Mouse (Mus musculus): ENCODE data around the gene Srm. TPM values are rescaled to one million over a fixed set of nuclear protein-coding genes. Genes with fewer than 3 reads are reported as not detected.

Gene Srm
- polyA plus RNA-seq, 1 experiment from 2014 or later = 45.4 TPM

DNA sequence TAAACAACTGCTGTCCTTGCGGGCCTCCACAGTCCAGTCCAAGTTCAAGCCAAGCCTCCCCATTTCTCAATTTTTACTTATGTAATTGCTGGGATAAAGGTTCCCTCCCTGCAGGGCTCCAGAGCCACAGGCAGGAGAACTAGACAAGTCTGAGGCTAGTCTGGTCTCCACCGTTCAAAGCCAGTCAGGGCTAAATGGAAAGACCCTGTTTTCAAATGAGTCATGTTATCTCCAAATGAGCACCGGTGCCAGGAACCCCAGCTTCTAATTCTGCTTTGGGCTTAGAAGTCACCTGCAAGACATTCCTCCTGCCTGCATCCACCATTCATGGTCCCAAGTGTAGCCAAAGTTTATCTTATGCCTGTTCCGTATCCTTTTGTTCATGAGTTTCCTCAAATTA lies 10.6 kb downstream of the Srm start:
- no peaks in the 10 kb centered on the region for H3K27me3 ChIP-seq
- DNase-seq (ENCODE audit: low read depth, low spot score) (no peak), ATAC-seq (no peak)
- no peak for TF ChIP-seq CTCF (IDR thresholded peaks at IDR 0.05)
- CTCF ChIA-PET = no interaction called here
- POLR2A ChIA-PET = no interaction called here
- in situ Hi-C loops (cut with MboI; ENCODE audit: low pct_unique_long_range_greater_than_20kb) = loop anchor here (5.0 kb wide), 1 partner anchor 430 kb away; no protein-coding TSS in a partner anchor

DNA sequence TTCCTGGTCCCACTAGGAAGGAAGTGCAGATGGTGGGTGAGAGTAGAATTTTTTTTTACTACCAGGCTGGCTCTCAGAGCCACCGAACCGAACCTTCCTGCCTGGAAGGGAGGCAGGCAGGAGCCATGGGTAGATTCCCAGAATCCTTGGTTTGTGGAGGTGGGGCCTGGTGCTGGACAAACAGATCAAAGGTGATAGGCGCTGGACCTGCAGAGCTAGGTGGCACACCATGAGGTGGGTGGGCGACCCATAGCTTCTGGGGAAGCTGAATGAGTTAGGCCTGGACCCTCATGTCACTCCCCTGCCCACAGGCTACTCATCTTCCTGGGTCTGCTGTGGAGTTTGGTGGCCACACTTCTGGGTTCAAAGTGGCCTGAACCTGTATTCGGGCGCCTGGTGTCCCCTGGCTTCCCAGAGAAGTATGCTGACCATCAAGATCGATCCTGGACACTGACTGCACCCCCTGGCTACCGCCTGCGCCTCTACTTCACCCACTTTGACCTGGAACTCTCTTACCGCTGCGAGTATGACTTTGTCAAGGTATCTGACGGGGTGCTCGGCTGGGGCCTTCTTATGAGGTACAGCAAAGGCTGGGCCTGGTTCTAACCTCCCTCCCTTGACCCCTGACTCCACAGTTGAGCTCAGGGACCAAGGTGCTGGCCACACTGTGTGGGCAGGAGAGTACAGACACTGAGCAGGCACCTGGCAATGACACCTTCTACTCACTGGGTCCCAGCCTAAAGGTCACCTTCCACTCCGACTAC lies 11.2 kb downstream of the Srm start, which contains the start of gene Masp2:
TSS of gene Masp2 (plus strand) at position 198 of the 764 bp plus-strand sequence.
- in situ Hi-C loops (cut with MboI; ENCODE audit: low pct_unique_long_range_greater_than_20kb) = loop anchor here (5.0 kb wide), 1 partner anchor 430 kb away; no protein-coding TSS in a partner anchor
- DNase-seq (ENCODE audit: low read depth, low spot score) = no peak
- ChIA-PET CTCF (no interaction called here), POLR2A (no interaction called here)
- TF ChIP-seq CTCF (IDR thresholded peaks at IDR 0.05) = no peak
- no peaks in the 10 kb centered on the region for H3K27me3 ChIP-seq
- ATAC-seq = no peak

DNA sequence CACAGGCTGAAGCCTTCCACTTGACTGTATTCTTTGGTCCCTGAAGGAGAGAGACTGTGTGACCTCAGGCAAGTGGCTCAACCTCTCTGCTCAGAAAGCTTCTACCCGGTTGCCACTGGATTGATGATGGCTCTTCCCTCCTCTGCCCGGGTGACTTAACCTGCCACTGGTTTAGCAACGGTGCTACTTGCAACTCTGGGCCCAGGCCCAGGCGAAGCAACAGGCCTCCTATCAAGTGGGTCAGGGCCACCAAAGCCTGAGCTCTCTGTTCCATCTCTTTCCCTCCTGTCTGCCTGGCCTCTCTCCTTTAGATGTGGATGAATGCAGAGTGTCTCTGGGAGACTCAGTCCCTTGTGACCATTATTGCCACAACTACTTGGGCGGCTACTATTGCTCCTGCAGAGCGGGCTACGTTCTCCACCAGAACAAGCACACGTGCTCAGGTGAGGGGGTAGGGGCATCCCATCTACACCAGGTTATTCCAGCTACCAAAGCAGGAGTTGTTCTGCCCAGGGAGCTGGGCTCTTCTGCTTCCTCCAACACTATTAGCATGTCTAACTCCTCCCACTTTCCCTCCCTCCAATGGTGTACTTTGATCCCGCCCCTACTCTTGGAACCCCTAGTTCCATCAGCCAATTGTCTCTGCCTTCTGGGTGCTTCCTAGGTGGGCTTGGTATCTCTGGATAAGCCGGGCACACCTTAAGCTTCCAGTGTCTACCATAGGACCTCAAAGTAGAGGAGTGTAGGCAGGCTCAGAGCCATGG lies 12.3 kb downstream of the Srm start:
- H3K27me3 ChIP-seq = no peaks in the 10 kb centered on the region
- POLR2A ChIA-PET = no interaction called here
- no peak for TF ChIP-seq CTCF (IDR thresholded peaks at IDR 0.05)
- DNase-seq (ENCODE audit: low read depth, low spot score) = no peak
- CTCF ChIA-PET = interaction anchor here (2.1 kb wide), 1 partner anchor 11 kb away, joined by 6 read pairs; no protein-coding TSS in a partner anchor
- no peak for ATAC-seq
- in situ Hi-C loops (cut with MboI; ENCODE audit: low pct_unique_long_range_greater_than_20kb) = loop anchor here (5.0 kb wide), 1 partner anchor 431 kb away; no protein-coding TSS in a partner anchor

DNA sequence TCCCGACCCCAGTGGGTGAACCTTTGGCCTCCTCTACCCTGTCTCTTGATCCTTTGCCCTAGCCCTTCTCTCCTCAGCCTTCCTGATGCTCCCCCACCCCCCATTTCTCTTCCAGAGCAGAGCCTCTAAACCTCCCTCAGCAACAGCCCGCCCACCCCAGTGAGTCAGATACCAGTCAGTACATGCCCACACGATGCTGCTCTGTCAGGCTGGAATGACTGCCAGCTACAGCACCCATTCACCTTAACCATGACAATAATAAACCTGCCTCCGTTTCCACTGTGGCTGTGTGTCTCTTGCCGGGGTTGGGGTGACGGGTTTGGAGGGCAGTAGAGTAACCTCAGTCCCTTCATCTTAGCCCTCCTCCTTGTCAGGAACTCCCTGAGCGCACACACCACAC lies 12.8 kb downstream of the Srm start:
- in situ Hi-C loops (cut with MboI; ENCODE audit: low pct_unique_long_range_greater_than_20kb) = loop anchor here (5.0 kb wide), 1 partner anchor 432 kb away; no protein-coding TSS in a partner anchor
- POLR2A ChIA-PET = no interaction called here
- no peak for DNase-seq (ENCODE audit: low read depth, low spot score)
- no peak for TF ChIP-seq CTCF (IDR thresholded peaks at IDR 0.05)
- ATAC-seq = no peak
- CTCF ChIA-PET = interaction anchor here (1.1 to 2.1 kb wide), 2 partner anchors 11 to 13 kb away, joined by 4 to 6 read pairs; partner anchors contain the start of gene Srm
- H3K27me3 ChIP-seq = no peaks in the 10 kb centered on the region

DNA sequence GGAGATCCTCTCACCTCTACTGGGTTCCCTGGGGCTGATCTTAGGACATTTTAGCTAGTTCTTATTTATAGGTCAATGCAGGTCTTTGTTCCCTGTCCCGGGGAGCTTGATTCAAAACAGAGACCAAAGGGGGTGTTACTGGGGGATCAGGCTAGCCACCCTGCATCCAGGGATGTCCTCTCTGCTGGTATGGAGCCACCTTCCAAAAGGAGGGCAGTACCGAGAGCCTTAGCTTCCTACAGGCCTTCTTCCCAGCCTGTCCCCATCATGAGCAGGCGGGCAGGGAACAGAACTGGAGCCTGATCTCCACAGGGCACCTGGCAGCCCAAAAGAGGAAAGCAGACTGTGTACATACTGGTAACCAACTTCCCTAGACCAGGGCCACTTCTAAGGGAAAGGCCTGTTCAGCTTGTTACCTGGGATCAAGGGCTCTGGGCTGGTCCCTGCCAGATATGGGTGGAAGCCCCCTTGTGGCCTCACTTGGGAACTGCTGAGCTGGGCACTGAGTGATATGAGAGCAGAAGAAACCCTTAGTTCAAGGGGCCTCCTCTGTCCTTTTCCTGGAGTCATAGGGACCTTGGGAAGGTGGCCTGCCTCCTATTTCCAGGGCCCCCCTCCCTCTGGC lies 13.3 kb downstream of the Srm start:
- no peak for ATAC-seq
- ChIA-PET CTCF (interaction anchor here (1.1 to 2.1 kb wide), 2 partner anchors 12 to 14 kb away, joined by 4 to 6 read pairs; partner anchors contain the start of gene Srm), POLR2A (no interaction called here)
- in situ Hi-C loops (cut with MboI; ENCODE audit: low pct_unique_long_range_greater_than_20kb) = loop anchor here (5.0 kb wide), 1 partner anchor 432 kb away; no protein-coding TSS in a partner anchor
- peak; percentile 76 for TF ChIP-seq CTCF (IDR thresholded peaks at IDR 0.05)
- DNase-seq (ENCODE audit: low read depth, low spot score) = no peak
- H3K27me3 ChIP-seq = no peaks in the 10 kb centered on the region

DNA sequence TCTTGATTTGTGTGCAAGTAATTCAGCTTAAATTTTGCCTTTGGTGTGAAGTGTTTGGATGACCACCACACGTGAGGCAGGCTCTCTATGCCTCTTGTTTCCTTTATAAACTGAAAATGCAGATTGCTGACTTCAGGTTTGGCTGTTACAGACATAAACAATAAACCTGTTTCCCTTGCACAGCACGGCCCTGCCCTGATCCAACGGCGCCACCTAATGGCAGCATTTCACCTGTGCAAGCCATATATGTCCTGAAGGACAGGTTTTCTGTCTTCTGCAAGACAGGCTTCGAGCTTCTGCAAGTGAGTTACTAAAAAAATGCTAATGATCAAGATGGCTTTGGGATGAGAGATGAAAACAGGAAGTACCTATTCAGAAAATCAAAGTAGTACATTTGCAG lies 16.5 kb downstream of the Srm start:
- TF ChIP-seq CTCF (IDR thresholded peaks at IDR 0.05) = peak; percentile 82
- no peaks in the 10 kb centered on the region for H3K27me3 ChIP-seq
- ChIA-PET POLR2A (no interaction called here), CTCF (interaction anchor here (0.7 to 1.9 kb wide), 7 partner anchors 12 to 438 kb away, joined by 3 to 4 read pairs (median 3); partner anchors contain the start of genes Srm and Tardbp)
- in situ Hi-C loops (cut with MboI; ENCODE audit: low pct_unique_long_range_greater_than_20kb) = no loop called here
- DNase-seq (ENCODE audit: low read depth, low spot score) (no peak), ATAC-seq (no peak)

DNA sequence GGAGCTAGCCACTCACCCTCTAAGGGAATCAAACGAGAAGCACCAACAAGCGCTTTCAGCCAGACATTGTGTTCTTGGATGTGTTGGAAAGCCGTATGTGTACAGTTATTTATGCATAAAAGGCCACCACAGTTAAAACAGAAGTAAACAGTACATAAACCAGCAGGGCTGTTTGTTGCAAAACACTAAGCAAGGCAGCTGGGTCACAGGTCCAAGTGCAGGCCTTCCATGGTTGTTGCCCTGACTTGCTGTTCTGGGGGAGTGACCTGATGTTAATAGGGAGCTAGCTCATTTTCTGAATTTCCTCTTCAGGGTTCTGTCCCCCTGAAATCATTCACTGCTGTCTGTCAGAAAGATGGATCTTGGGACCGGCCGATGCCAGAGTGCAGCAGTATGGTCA lies 18.5 kb downstream of the Srm start:
- DNase-seq (ENCODE audit: low read depth, low spot score) = no peak
- ChIA-PET CTCF (interaction anchor here (1.9 kb wide), 1 partner anchor 19 kb away, joined by 4 read pairs; the partner anchor contains the start of gene Srm), POLR2A (no interaction called here)
- no peak for TF ChIP-seq CTCF (IDR thresholded peaks at IDR 0.05)
- no peaks in the 10 kb centered on the region for H3K27me3 ChIP-seq
- no peak for ATAC-seq
- in situ Hi-C loops (cut with MboI; ENCODE audit: low pct_unique_long_range_greater_than_20kb) = no loop called here

DNA sequence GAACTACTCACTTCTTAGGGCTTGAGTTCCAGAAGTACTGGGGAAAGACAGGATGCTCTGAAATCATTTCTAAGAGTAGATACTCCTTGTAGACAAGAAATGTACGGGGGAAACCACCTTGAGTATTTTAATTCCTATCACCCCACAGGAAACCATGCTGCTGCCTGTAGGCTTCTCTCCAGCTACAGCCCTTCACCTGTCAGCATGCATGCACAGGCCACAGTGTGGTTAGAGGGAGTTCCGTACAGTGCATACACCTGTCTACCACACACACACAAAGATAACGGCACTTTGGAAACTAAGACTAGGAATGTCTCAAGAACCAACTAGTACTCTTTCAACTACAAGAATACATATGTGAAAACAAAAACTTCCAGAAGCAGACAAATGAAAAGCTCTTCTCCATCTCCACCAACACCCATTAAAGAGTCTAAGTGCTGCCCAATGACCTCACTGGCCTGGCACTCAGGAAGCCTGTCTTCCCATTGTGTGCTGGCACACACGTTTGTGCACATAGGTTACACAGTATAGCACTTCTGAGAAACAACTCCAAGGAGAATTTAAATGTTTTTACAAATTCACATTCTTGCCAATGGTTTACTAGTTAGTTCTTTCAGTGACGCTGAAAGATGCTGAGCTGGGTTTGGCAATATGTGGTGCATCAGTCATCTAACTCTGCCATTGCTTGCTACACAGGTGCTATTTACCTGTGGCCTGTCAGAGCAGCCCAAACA lies 19.5 kb downstream of the Srm start:
- CTCF ChIA-PET = interaction anchor here (1.3 kb wide), 1 partner anchor 19 kb away, joined by 3 read pairs; the partner anchor contains the start of gene Srm
- POLR2A ChIA-PET = no interaction called here
- ATAC-seq = no peak
- no peak for TF ChIP-seq CTCF (IDR thresholded peaks at IDR 0.05)
- in situ Hi-C loops (cut with MboI; ENCODE audit: low pct_unique_long_range_greater_than_20kb) = no loop called here
- no peaks in the 10 kb centered on the region for H3K27me3 ChIP-seq
- DNase-seq (ENCODE audit: low read depth, low spot score) = no peak

DNA sequence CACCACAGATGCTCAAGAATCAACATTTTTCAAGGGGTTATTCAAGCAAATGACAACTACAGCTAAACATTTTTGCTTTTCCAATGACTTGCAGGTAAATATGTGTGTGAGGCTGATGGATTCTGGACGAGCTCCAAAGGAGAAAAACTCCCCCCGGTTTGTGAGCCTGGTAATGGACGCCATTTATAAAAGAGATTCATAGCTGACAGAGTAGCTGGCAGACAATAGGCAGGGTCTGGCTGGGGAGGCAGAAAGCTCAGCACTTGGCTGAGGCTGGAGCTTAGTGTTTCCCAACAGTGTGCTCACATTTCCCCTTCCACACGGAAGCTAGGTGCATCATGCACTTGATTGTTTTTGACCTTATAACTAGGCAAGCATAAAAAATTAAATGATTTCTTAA lies 21.3 kb downstream of the Srm start:
- H3K27me3 ChIP-seq = no peaks in the 10 kb centered on the region
- in situ Hi-C loops (cut with MboI; ENCODE audit: low pct_unique_long_range_greater_than_20kb) = no loop called here
- ATAC-seq (no peak), DNase-seq (ENCODE audit: low read depth, low spot score) (no peak)
- no peak for TF ChIP-seq CTCF (IDR thresholded peaks at IDR 0.05)
- POLR2A ChIA-PET = no interaction called here
- CTCF ChIA-PET = no interaction called here

DNA sequence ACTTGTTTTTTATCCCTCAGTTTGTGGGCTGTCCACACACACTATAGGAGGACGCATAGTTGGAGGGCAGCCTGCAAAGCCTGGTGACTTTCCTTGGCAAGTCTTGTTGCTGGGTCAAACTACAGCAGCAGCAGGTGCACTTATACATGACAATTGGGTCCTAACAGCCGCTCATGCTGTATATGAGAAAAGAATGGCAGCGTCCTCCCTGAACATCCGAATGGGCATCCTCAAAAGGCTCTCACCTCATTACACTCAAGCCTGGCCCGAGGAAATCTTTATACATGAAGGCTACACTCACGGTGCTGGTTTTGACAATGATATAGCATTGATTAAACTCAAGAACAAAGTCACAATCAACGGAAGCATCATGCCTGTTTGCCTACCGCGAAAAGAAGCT lies 22.4 kb downstream of the Srm start:
- no peaks in the 10 kb centered on the region for H3K27me3 ChIP-seq
- DNase-seq (ENCODE audit: low read depth, low spot score) = no peak
- POLR2A ChIA-PET = no interaction called here
- in situ Hi-C loops (cut with MboI; ENCODE audit: low pct_unique_long_range_greater_than_20kb) = no loop called here
- CTCF ChIA-PET = no interaction called here
- no peak for ATAC-seq
- TF ChIP-seq CTCF (IDR thresholded peaks at IDR 0.05) = no peak

All from Patski (cell line).